Mouse (Mus musculus): ENCODE data around the gene Lin7a. TPM values are rescaled to one million over a fixed set of nuclear protein-coding genes. Genes with fewer than 3 reads are reported as not detected.

Lin7a gene
- polyA plus RNA-seq, 1 experiment: 0.19 TPM

- no peaks in the 10 kb centered on the region for H3K27me3 ChIP-seq (ENCODE audit: control insufficient read depth, insufficient read depth, insufficient read length)
- no peaks in the 10 kb centered on the region for H3K79me2 ChIP-seq (ENCODE audit: control insufficient read depth, insufficient read depth)
- H3ac ChIP-seq (ENCODE audit: control insufficient read depth, insufficient read length, low read depth): no peak overlapping the region
- H3K4me3 ChIP-seq (ENCODE audit: insufficient read depth, poor library complexity, severe bottlenecking): no peak overlapping the region
- TF ChIP-seq CTCF (IDR thresholded peaks at IDR 0.05; ENCODE audit: control insufficient read depth, insufficient read depth, insufficient read length): no peak
- no peak for TF ChIP-seq MYOD1 (IDR thresholded peaks at IDR 0.05; ENCODE audit: control insufficient read depth, insufficient read length, low read depth)
- no peak for TF ChIP-seq MYOG (IDR thresholded peaks at IDR 0.05; ENCODE audit: control insufficient read depth, extremely low read depth, insufficient read length)
- no peak for TF ChIP-seq USF1 (IDR thresholded peaks at IDR 0.05; ENCODE audit: low read depth)
- TF ChIP-seq FOSL1 (IDR thresholded peaks at IDR 0.05; ENCODE audit: insufficient read depth, low read length, poor library complexity, severe bottlenecking): no peak
- no peak for TF ChIP-seq MAX (IDR thresholded peaks at IDR 0.05)
- no peak for TF ChIP-seq CEBPB (IDR thresholded peaks at IDR 0.05; ENCODE audit: low read depth)
- no peaks in the 10 kb centered on the region for H3K36me3 ChIP-seq (ENCODE audit: control insufficient read depth, insufficient read depth)
- H3K79me3 ChIP-seq (ENCODE audit: low read depth): no peaks in the 10 kb centered on the region
Observed at GRCm38 (mm10) chr10:107252503-107252815, 19.0 kb upstream of the Lin7a start.

- no peaks in the 10 kb centered on the region for H3K36me3 ChIP-seq (ENCODE audit: control insufficient read depth, insufficient read depth)
- no peaks in the 10 kb centered on the region for H3K79me3 ChIP-seq (ENCODE audit: low read depth)
- no peak for TF ChIP-seq MAX (IDR thresholded peaks at IDR 0.05)
- TF ChIP-seq USF1 (IDR thresholded peaks at IDR 0.05; ENCODE audit: low read depth): no peak
- no peak for TF ChIP-seq MYOG (IDR thresholded peaks at IDR 0.05; ENCODE audit: control insufficient read depth, extremely low read depth, insufficient read length)
- no peak for TF ChIP-seq CEBPB (IDR thresholded peaks at IDR 0.05; ENCODE audit: low read depth)
- no peak for TF ChIP-seq MYOD1 (IDR thresholded peaks at IDR 0.05; ENCODE audit: control insufficient read depth, insufficient read length, low read depth)
- TF ChIP-seq FOSL1 (IDR thresholded peaks at IDR 0.05; ENCODE audit: insufficient read depth, low read length, poor library complexity, severe bottlenecking): no peak
- no peak for TF ChIP-seq CTCF (IDR thresholded peaks at IDR 0.05; ENCODE audit: control insufficient read depth, insufficient read depth, insufficient read length)
- no peaks in the 10 kb centered on the region for H3K79me2 ChIP-seq (ENCODE audit: control insufficient read depth, insufficient read depth)
- H3K4me3 ChIP-seq (ENCODE audit: insufficient read depth, poor library complexity, severe bottlenecking): no peak overlapping the region
- no peak overlapping the region for H3ac ChIP-seq (ENCODE audit: control insufficient read depth, insufficient read length, low read depth)
- no peaks in the 10 kb centered on the region for H3K27me3 ChIP-seq (ENCODE audit: control insufficient read depth, insufficient read depth, insufficient read length)
Observed at GRCm38 (mm10) chr10:107253191-107253965, 18.1 kb upstream of the Lin7a start.

GRCm38 (mm10) chr10:107254656-107255055, 16.8 kb upstream of the Lin7a start:
- Histone ChIP-seq H3K4me3 (ENCODE audit: insufficient read depth, poor library complexity, severe bottlenecking) (no peak overlapping the region), H3K27me3 (ENCODE audit: control insufficient read depth, insufficient read depth, insufficient read length) (no peaks in the 10 kb centered on the region), H3K36me3 (ENCODE audit: control insufficient read depth, insufficient read depth) (no peaks in the 10 kb centered on the region), H3ac (ENCODE audit: control insufficient read depth, insufficient read length, low read depth) (no peak overlapping the region), H3K79me2 (ENCODE audit: control insufficient read depth, insufficient read depth) (no peaks in the 10 kb centered on the region), H3K79me3 (ENCODE audit: low read depth) (no peaks in the 10 kb centered on the region)
- TF ChIP-seq MAX (IDR thresholded peaks at IDR 0.05): no peak
- no peak for TF ChIP-seq CEBPB (IDR thresholded peaks at IDR 0.05; ENCODE audit: low read depth)
- no peak for TF ChIP-seq MYOD1 (IDR thresholded peaks at IDR 0.05; ENCODE audit: control insufficient read depth, insufficient read length, low read depth)

- no peaks in the 10 kb centered on the region for H3K79me3 ChIP-seq (ENCODE audit: low read depth)
- H3K4me3 ChIP-seq (ENCODE audit: insufficient read depth, poor library complexity, severe bottlenecking): no peak overlapping the region
- no peaks in the 10 kb centered on the region for H3K36me3 ChIP-seq (ENCODE audit: control insufficient read depth, insufficient read depth)
- no peak overlapping the region for H3ac ChIP-seq (ENCODE audit: control insufficient read depth, insufficient read length, low read depth)
- no peaks in the 10 kb centered on the region for H3K79me2 ChIP-seq (ENCODE audit: control insufficient read depth, insufficient read depth)
- no peaks in the 10 kb centered on the region for H3K27me3 ChIP-seq (ENCODE audit: control insufficient read depth, insufficient read depth, insufficient read length)
- TF ChIP-seq CTCF (IDR thresholded peaks at IDR 0.05; ENCODE audit: control insufficient read depth, insufficient read depth, insufficient read length) (no peak), FOSL1 (IDR thresholded peaks at IDR 0.05; ENCODE audit: insufficient read depth, low read length, poor library complexity, severe bottlenecking) (no peak), CEBPB (IDR thresholded peaks at IDR 0.05; ENCODE audit: low read depth) (no peak), MYOG (IDR thresholded peaks at IDR 0.05; ENCODE audit: control insufficient read depth, extremely low read depth, insufficient read length) (no peak), USF1 (IDR thresholded peaks at IDR 0.05; ENCODE audit: low read depth) (no peak), MYOD1 (IDR thresholded peaks at IDR 0.05; ENCODE audit: control insufficient read depth, insufficient read length, low read depth) (no peak), MAX (IDR thresholded peaks at IDR 0.05) (no peak)
Observed at GRCm38 (mm10) chr10:107255351-107256050, 16.0 kb upstream of the Lin7a start.

- Histone ChIP-seq H3K79me3 (ENCODE audit: low read depth) (no peaks in the 10 kb centered on the region), H3K36me3 (ENCODE audit: control insufficient read depth, insufficient read depth) (no peaks in the 10 kb centered on the region), H3K79me2 (ENCODE audit: control insufficient read depth, insufficient read depth) (no peaks in the 10 kb centered on the region), H3K27me3 (ENCODE audit: control insufficient read depth, insufficient read depth, insufficient read length) (no peaks in the 10 kb centered on the region), H3ac (ENCODE audit: control insufficient read depth, insufficient read length, low read depth) (no peak overlapping the region), H3K4me3 (ENCODE audit: insufficient read depth, poor library complexity, severe bottlenecking) (no peak overlapping the region)
- no peak for TF ChIP-seq CEBPB (IDR thresholded peaks at IDR 0.05; ENCODE audit: low read depth)
- no peak for TF ChIP-seq MYOG (IDR thresholded peaks at IDR 0.05; ENCODE audit: control insufficient read depth, extremely low read depth, insufficient read length)
- TF ChIP-seq MYOD1 (IDR thresholded peaks at IDR 0.05; ENCODE audit: control insufficient read depth, insufficient read length, low read depth): no peak
- TF ChIP-seq FOSL1 (IDR thresholded peaks at IDR 0.05; ENCODE audit: insufficient read depth, low read length, poor library complexity, severe bottlenecking): no peak
- no peak for TF ChIP-seq MAX (IDR thresholded peaks at IDR 0.05)
- TF ChIP-seq USF1 (IDR thresholded peaks at IDR 0.05; ENCODE audit: low read depth): no peak
- no peak for TF ChIP-seq CTCF (IDR thresholded peaks at IDR 0.05; ENCODE audit: control insufficient read depth, insufficient read depth, insufficient read length)
Observed at GRCm38 (mm10) chr10:107256451-107256960, 15.0 kb upstream of the Lin7a start.

Measured in C2C12 (cell line).